Mouse (Mus musculus) intestine, embryonic 16.5 days (tissue): ENCODE data around the gene Tas2r135. TPM values are rescaled to one million over a fixed set of nuclear protein-coding genes. Genes with fewer than 3 reads are reported as not detected.
A peak's percentile ranks its signal among the peaks of the same experiment; 100 is the strongest.

ENCODE experiments used
- ATAC-seq: fragments of 200-750 bp; cut with Nextera tagmentation; 2 replicates; pipeline ENCODE4 v1.8.0; 2017; ENCODE audit warnings: moderate TSS enrichment, moderate library complexity
- H3K27ac ChIP-seq: fragments of 300-500 bp; sonication (generic); 2 replicates; pipeline ENCODE4 v1.5.1; 2014; ENCODE audit warnings: mild to moderate bottlenecking, low read length
- H3K27me3 ChIP-seq: fragments of 300-500 bp; sonication (generic); replicated peaks from 2 replicates; pipeline ENCODE4 v1.6.1; 2014; ENCODE audit warnings: low read length, control low read depth, mixed read lengths; ENCODE audit not compliant: control insufficient read depth, insufficient read depth
- H3K36me3 ChIP-seq: fragments of 300-500 bp; sonication (generic); 2 replicates; pipeline ENCODE4 v1.6.1; 2014; ENCODE audit warnings: low read length, control low read depth; ENCODE audit not compliant: control insufficient read depth, insufficient read depth
- H3K4me1 ChIP-seq: fragments of 300-500 bp; sonication (generic); 2 replicates; pipeline ENCODE4 v1.6.1; 2014; ENCODE audit warnings: low read length, control low read depth, mixed read lengths; ENCODE audit not compliant: control insufficient read depth, insufficient read depth
- H3K4me2 ChIP-seq: fragments of 300-500 bp; sonication (generic); 2 replicates; pipeline ENCODE4 v1.6.1; 2014; ENCODE audit warnings: low read depth, low read length, control low read depth
- H3K4me3 ChIP-seq: fragments of 300-500 bp; sonication (generic); 2 replicates; pipeline ENCODE4 v1.5.1; 2014; ENCODE audit warnings: mild to moderate bottlenecking, low read length
- H3K9ac ChIP-seq: fragments of 300-500 bp; sonication (generic); 2 replicates; pipeline ENCODE4 v1.6.1; 2014; ENCODE audit warnings: low read depth, low read length
- H3K9me3 ChIP-seq: fragments of 300-500 bp; sonication (generic); 2 replicates; pipeline ENCODE4 v1.6.1; 2016; ENCODE audit warnings: low read length, control low read depth; ENCODE audit not compliant: control insufficient read depth
- WGBS: fragments of 180-500 bp; shearing (Covaris S2); extraction: QIAGEN DNeasy Blood & Tissue Kit; methylation state at CpG from one replicate; pipeline ENCODE4 v1.1.7; 2014; 5-methylcytosine and 5-hydroxymethylcytosine counted together
- polyA plus RNA-seq: library from polyadenylated mRNA; unstranded; fragments of >200 nt; fragmentation: Nextera tagmentation; extraction: Ambion mirVana; gene quantifications from 2 replicates; pipeline ENCODE4 v1.2.1, GENCODE M21; 2015

Tas2r135 gene
- polyA plus RNA-seq, 1 experiment from 2014 or later: not detected

DNA sequence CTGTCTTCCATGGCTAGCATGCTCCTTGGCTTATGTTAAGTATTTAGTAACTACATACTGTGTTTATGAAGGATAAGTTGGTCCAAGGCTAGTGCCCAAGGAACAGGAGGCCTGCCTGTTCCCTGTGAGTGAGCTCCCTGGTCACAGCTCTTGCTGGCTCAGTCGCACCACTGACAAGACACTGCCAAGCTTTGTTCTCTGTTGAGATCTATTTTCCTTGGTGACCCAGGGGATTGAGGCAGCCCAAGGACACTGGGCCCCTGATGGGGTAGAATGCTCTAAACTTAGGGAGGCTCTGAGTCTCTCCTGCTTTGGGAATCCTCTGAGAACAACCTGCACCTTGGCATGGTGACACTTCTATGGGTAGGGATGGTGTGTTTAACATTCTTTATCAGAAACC lies 43.2 kb upstream of the Tas2r135 start:
- 68% methylated on average over 1 of the region's 1 CpGs for WGBS
- Histone ChIP-seq H3K36me3 (peaks cover 4% of the 10 kb centered on the region; the same call in 1 of the 2 replicates), H3K9me3 (no peaks in the 10 kb centered on the region), H3K9ac (no peak overlapping the region), H3K27ac (no peak overlapping the region), H3K4me3 (no peak overlapping the region), H3K27me3 (no peaks in the 10 kb centered on the region), H3K4me1 (peaks cover 1% of the 10 kb centered on the region; the same call in 1 of the 2 replicates), H3K4me2 (no peak overlapping the region)
- no peak for ATAC-seq

DNA sequence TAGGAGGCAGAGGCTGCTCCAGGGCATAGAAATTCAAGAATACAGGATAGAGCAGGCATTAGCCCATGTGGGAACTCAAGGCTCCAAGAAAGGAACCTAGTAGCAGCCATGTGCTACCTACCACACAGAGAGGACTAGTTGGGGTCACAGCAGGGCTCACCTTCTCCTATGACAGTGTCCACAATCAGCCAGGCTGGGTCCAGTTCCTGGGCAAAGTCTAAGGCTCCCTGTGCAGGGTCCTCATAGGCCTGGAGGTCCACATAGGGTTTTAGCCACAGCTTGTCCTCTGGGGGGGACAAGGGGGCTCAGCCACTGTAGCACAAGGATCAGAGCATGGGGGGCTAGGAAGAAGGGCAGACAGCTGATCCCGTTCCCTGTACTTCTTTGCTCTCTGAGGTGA lies 42.7 kb upstream of the Tas2r135 start:
- Histone ChIP-seq H3K27ac (no peak overlapping the region), H3K4me2 (no peak overlapping the region), H3K9me3 (no peaks in the 10 kb centered on the region), H3K4me1 (no peaks in the 10 kb centered on the region; the same call in 1 of the 2 replicates), H3K27me3 (no peaks in the 10 kb centered on the region), H3K9ac (no peak overlapping the region), H3K4me3 (no peak overlapping the region), H3K36me3 (peaks cover 4% of the 10 kb centered on the region; the same call in 1 of the 2 replicates)
- WGBS: 81% methylated on average over 1 of the region's 1 CpGs
- no peak for ATAC-seq

DNA sequence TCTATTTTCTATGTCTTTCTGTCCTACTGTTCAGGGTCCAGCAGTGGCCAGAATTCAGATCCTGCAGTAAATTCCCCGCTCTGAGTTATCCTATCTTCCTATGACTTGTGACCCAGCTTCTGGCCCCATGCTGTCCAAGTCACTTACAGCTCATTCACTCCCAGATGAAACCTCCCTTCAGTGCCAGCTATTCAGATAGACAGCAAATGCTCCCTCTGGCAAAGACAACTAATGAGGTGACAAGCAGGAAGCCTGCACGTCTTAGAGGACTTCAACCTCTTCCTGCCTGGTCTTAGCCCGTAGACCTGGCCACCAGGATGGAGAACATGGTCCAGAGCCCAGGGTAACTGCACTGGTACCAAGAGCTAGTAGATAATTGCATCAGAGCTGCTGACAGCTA lies 42.3 kb upstream of the Tas2r135 start:
- WGBS: 69% methylated on average over 3 of the region's 3 CpGs
- no peaks in the 10 kb centered on the region for H3K4me1 ChIP-seq
- no peak overlapping the region for H3K4me2 ChIP-seq
- no peak overlapping the region for H3K4me3 ChIP-seq
- H3K36me3 ChIP-seq: peaks cover 2% of the 10 kb centered on the region; the same call in 1 of the 2 replicates
- no peak overlapping the region for H3K9ac ChIP-seq
- H3K27me3 ChIP-seq: no peaks in the 10 kb centered on the region
- no peaks in the 10 kb centered on the region for H3K9me3 ChIP-seq
- H3K27ac ChIP-seq: no peak overlapping the region
- no peak for ATAC-seq

DNA sequence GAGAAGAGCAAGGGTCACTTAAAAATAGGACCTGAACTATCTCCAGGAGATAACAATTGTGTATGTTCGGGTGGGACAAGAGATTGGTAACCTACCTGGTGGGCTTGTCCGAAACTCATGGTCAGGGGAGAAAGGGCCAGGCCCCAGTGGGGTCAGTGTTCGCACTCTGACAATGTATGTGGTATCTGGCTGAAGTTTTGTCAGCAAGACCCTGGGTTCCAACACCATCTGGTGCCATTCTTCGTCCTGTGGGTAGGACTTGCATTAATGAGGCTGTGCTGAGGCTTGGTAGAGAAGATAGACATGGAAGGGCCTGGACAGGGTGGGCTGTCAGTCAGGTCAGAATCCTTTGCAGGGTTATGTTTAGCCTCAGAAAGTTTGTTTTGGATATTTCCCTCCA lies 41.2 kb upstream of the Tas2r135 start:
- Histone ChIP-seq H3K4me3 (no peak overlapping the region), H3K4me2 (no peak overlapping the region), H3K9ac (no peak overlapping the region), H3K36me3 (no peaks in the 10 kb centered on the region), H3K9me3 (no peaks in the 10 kb centered on the region), H3K4me1 (no peaks in the 10 kb centered on the region), H3K27me3 (no peaks in the 10 kb centered on the region), H3K27ac (no peak overlapping the region)
- ATAC-seq: no peak
- WGBS: 96% methylated on average over 4 of the region's 4 CpGs

DNA sequence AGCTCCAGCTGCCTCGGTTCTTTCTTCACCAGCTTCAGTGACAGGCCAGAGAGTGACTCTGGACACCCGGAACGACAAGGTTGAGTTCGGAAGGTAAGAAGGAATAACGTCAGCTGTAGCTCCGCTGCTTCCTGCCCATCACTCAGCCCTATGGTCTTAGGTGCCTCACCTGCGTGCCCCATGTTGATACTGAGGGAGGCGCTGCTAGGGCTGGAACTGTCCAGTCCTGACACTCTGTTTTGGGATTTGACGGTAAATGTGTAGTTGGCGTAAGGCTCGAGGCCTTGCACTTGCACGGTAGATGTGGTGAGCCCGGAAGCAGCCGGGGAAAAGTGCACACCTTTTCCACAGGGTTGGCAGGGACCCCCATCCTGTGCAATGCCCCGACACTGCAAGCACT lies 40.6 kb upstream of the Tas2r135 start:
- ATAC-seq: no peak
- Histone ChIP-seq H3K27me3 (no peaks in the 10 kb centered on the region), H3K36me3 (no peaks in the 10 kb centered on the region), H3K4me3 (no peak overlapping the region), H3K4me1 (no peaks in the 10 kb centered on the region), H3K9ac (no peak overlapping the region), H3K9me3 (no peaks in the 10 kb centered on the region), H3K27ac (no peak overlapping the region), H3K4me2 (no peak overlapping the region)
- WGBS: 92% methylated on average over 15 of the region's 15 CpGs

DNA sequence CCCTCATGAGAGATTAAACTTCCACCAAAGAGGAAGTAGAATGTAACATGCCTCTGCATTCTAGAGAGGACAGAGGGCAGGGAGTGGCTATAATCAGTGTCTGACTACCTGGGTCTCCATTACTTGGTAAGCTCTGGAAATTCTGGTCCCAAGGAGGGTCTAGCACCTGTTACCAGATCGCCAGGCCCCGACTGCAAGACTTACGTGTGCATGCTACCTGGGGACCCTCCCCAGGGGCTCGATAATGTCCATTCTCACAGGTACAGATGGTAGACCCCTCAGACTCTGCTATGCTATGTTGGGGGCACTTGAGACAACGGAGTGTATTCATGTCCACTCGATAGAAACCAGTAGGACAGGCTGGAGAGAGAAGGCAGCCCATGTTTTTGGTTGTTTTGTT lies 40.0 kb upstream of the Tas2r135 start:
- Histone ChIP-seq H3K27me3 (no peaks in the 10 kb centered on the region), H3K27ac (no peak overlapping the region), H3K4me2 (no peak overlapping the region), H3K9me3 (no peaks in the 10 kb centered on the region), H3K4me3 (no peak overlapping the region), H3K36me3 (no peaks in the 10 kb centered on the region), H3K4me1 (no peaks in the 10 kb centered on the region), H3K9ac (no peak overlapping the region)
- 91% methylated on average over 6 of the region's 6 CpGs for WGBS
- ATAC-seq: no peak

DNA sequence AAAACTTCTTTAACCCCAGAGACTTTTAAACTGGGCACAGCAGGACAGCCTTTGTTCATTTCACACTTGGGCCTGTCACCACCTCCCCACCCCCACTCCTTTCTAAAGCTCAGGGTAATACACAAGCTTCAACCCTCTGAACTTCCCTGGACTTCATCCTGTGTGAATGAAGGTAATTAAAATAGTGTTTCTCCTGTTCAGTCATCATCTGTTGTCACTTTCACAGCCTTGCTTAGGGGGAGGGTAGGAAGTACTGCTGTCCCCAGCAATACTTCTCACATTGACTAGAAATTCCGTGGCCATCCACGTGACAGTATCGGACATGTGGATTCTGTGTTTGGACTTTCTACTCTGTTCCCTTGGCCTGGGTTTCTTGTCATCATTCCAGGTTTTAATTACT lies 35.4 kb upstream of the Tas2r135 start:
- Histone ChIP-seq H3K4me3 (no peak overlapping the region), H3K4me2 (no peak overlapping the region), H3K27ac (no peak overlapping the region), H3K36me3 (no peaks in the 10 kb centered on the region), H3K9me3 (no peaks in the 10 kb centered on the region), H3K9ac (no peak overlapping the region), H3K27me3 (no peaks in the 10 kb centered on the region), H3K4me1 (peaks cover 20% of the 10 kb centered on the region)
- 31% methylated on average over 3 of the region's 3 CpGs for WGBS
- no peak for ATAC-seq

DNA sequence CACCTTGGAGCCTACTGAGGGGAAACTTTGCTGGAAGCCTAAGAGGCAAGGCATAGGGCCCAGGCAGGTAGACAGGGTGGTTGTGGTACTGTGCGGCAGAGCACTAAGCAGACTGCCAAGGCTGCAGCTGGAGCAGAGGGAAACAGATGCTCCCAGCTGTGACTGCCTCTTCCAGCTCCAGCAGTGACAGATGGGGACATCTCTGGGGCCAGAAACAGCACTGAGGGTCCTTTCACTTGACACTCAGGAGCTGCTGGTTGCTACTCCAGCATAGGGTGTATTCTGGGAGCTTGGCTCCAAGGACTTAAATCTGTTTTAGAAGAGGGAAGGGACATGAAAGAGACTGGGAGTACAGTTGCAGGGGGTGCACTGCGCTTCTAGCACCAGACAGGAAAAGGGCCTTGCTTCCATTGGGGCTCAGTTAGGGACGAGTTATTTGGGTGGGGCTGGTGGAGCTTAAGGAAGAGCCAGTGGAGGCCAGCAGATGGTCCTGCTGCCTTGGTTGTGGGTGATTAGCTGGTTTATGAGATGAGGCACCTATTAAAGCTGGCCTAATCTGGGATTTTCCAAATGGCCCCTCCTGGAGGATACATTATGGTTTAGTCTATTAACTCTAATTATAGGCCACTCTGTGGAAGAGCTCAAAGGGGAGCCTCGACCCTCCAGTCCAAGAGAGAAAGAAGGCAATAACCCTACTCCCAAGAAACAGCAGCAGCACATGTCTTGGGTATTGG lies 34.4 kb upstream of the Tas2r135 start:
- ATAC-seq: no peak
- Histone ChIP-seq H3K27me3 (no peaks in the 10 kb centered on the region), H3K9ac (no peak overlapping the region), H3K4me2 (no peak overlapping the region), H3K9me3 (no peaks in the 10 kb centered on the region), H3K36me3 (no peaks in the 10 kb centered on the region), H3K4me3 (no peak overlapping the region), H3K27ac (no peak overlapping the region), H3K4me1 (peaks cover 20% of the 10 kb centered on the region)
- 55% methylated on average over 4 of the region's 4 CpGs for WGBS

DNA sequence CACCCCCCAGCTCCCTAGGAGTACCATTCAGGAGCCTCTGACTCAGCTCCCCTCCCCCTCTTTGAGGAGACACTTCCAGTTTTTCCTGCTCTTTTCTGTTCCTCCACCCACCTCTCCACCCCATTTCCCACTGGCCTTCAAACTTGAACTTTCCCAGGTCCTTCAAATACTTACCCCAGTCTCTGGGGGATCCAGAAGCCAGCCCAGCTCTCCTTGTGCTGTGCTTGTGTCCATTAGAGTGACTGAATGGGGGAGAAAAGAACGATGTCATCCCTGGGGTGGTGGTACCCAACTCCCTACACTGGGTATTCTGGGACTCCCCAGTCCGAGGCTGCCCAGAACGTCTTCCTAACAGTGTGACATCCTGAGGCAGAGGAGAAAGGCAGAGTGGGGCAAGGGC lies 33.2 kb upstream of the Tas2r135 start:
- H3K36me3 ChIP-seq: no peaks in the 10 kb centered on the region
- H3K27ac ChIP-seq: no peak overlapping the region
- peaks cover 20% of the 10 kb centered on the region for H3K4me1 ChIP-seq
- peak overlapping the region; percentile 73; the same call in 1 of the 2 replicates for H3K9ac ChIP-seq
- H3K9me3 ChIP-seq: no peaks in the 10 kb centered on the region
- WGBS: 30% methylated on average over 3 of the region's 3 CpGs
- H3K4me2 ChIP-seq: peak overlapping the region; percentile 77
- H3K27me3 ChIP-seq: no peaks in the 10 kb centered on the region
- peak overlapping the region; percentile 58 for H3K4me3 ChIP-seq
- 0 out of 2 replicates have a peak, but pooled peaks have one; percentile 1 for ATAC-seq

DNA sequence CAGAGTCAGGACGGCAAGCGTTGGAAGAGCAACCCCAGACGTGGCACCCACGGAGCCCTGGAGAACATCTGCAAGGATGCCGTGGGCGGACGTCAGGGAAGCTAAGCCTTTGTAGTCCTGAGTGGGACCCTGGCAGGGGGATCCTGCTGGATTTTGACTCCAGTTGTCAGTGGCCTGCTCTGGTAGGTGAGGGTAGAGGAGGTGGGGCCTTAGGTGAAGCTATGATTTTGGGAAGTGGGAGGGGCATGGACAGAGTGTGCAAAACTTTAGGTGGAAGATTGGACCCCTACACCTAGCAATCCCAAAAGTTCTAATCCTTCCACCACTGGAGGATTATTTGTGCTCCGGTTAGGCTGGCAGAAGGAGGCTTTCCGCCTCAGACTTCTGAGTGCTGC lies 32.8 kb upstream of the Tas2r135 start:
- Histone ChIP-seq H3K9ac (peak overlapping the region; percentile 73), H3K9me3 (no peaks in the 10 kb centered on the region), H3K4me2 (peak overlapping the region; percentile 77), H3K36me3 (no peaks in the 10 kb centered on the region), H3K27me3 (no peaks in the 10 kb centered on the region), H3K27ac (no peak overlapping the region), H3K4me1 (peaks cover 20% of the 10 kb centered on the region), H3K4me3 (peak overlapping the region; percentile 58)
- 27% methylated on average over 9 of the region's 9 CpGs for WGBS
- ATAC-seq: peak; percentile 12
